Mouse (Mus musculus) ES-Bruce4 (cell line): ENCODE data around the gene Dhx15.

Source experiments
- CTCF ChIP-seq: IDR thresholded peaks from one replicate; pipeline ENCODE4 v1.8.1; 2011; ENCODE audit warnings: low read depth, low read length
- EP300 ChIP-seq: IDR thresholded peaks from 2 replicates; pipeline ENCODE4 v1.6.1; 2011; ENCODE audit warnings: low read depth, low read length; ENCODE audit not compliant: insufficient read depth

DNA sequence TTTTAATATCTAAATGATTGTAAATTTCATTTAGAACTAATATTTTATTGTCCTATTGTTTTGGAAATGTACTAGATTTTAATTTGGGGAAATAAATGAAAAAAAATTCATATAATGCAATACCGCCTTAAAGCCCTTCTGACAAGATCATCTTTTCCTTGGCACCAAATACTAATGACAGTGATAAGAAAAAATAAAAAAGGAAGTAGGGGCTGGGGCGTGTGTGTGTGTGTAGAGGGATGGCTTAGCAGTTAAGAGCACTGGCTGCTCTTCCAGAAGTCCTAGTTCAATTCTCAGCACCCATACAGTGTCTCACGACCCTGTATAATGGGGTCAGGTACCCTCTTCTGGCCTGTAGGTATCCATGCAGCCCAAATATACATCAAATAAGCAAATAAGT is 36.4 kb upstream of the Dhx15 start:
- TF ChIP-seq CTCF = no peak
- no peak for TF ChIP-seq EP300
